Mouse (Mus musculus) CH12.LX (cell line): ENCODE results near the gene Ikzf1.

Source experiments
- CTCF ChIP-seq, 2 experiments: IDR thresholded peaks in 1 of 2; conservative IDR thresholded peaks in 1 of 2; 2 replicates each; pipeline ENCODE4 v1.5.1; 2011 to 2012; ENCODE audit warnings: low read depth in 2 of 2, low read length in 2 of 2, improper control_type of control experiment in 1 of 2, inconsistent platforms in 1 of 2, mild to moderate bottlenecking in 1 of 2, moderate library complexity in 1 of 2
- EP300 ChIP-seq: IDR thresholded peaks from 2 replicates; pipeline ENCODE4 v1.6.1; 2011; ENCODE audit warnings: low read length, improper control_type of control experiment
- HCFC1 ChIP-seq: IDR thresholded peaks from 2 replicates; pipeline ENCODE4 v1.6.1; 2012; ENCODE audit warnings: low read depth, mild to moderate bottlenecking, inconsistent platforms, low read length, improper control_type of control experiment
- MAX ChIP-seq: IDR thresholded peaks from 2 replicates; pipeline ENCODE4 v1.6.1; 2011; ENCODE audit warnings: low read length, improper control_type of control experiment
- NRF1 ChIP-seq: IDR thresholded peaks from 2 replicates; pipeline ENCODE4 v1.6.1; 2014; ENCODE audit warnings: low read depth, mild to moderate bottlenecking, inconsistent platforms, low read length, improper control_type of control experiment, moderate library complexity
- POLR2A ChIP-seq: IDR thresholded peaks from 2 replicates; pipeline ENCODE4 v1.6.1; 2011; ENCODE audit warnings: low read depth, mild to moderate bottlenecking, improper control_type of control experiment, low read length
- ZC3H11A ChIP-seq: IDR thresholded peaks from 2 replicates; pipeline ENCODE4 v1.6.1; 2012; ENCODE audit warnings: low read depth, mild to moderate bottlenecking, inconsistent platforms, low read length, improper control_type of control experiment

- TF ChIP-seq POLR2A = 0 out of 2 replicates have a peak, but pooled peaks have one; percentile 27
- no peak for TF ChIP-seq NRF1
- no peak for TF ChIP-seq HCFC1
- peak; percentile 74 to 99 for TF ChIP-seq CTCF (conservative IDR thresholded peaks at IDR 0.05 in 1 of 2, IDR thresholded peaks at IDR 0.05 in 1 of 2; ENCODE audit: low read depth in 2 of 2, low read length in 2 of 2)
- TF ChIP-seq ZC3H11A = peak; percentile 99
- TF ChIP-seq EP300 = no peak
- TF ChIP-seq MAX = no peak
Observed at GRCm38 (mm10) chr11:11820251-11820650, 135.4 kb downstream of the Ikzf1 start.
